Mouse (Mus musculus) forebrain, embryonic 12.5 days (tissue): ENCODE measurements around the gene Myo9a. TPM values are rescaled to one million over a fixed set of nuclear protein-coding genes. Genes with fewer than 3 reads are reported as not detected.
A peak's percentile ranks its signal among the peaks of the same experiment; 100 is the strongest.
"Not testable (repeated sequence)": the region's sequence is repeated elsewhere in the genome, so short reads cannot be mapped to it uniquely, and the experiment has no call there.

Experiments
- ATAC-seq: fragments of 200-750 bp; cut with Nextera tagmentation; 2 replicates; pipeline ENCODE4 v1.8.0; 2017; ENCODE audit warnings: moderate TSS enrichment; ENCODE audit not compliant: low FRiP score
- H3K27ac ChIP-seq: fragments of 300-500 bp; sonication (generic); 2 replicates; pipeline ENCODE4 v1.5.1; 2016; ENCODE audit warnings: mild to moderate bottlenecking
- H3K27me3 ChIP-seq: fragments of 300-500 bp; sonication (generic); 2 replicates; pipeline ENCODE4 v1.6.1; 2016; ENCODE audit warnings: mild to moderate bottlenecking
- H3K36me3 ChIP-seq: fragments of 300-500 bp; sonication (generic); replicated peaks from 2 replicates; pipeline ENCODE4 v1.6.1; 2016; ENCODE audit warnings: mild to moderate bottlenecking
- H3K4me1 ChIP-seq: fragments of 300-500 bp; sonication (generic); 2 replicates; pipeline ENCODE4 v1.6.1; 2016
- H3K4me2 ChIP-seq: fragments of 300-500 bp; sonication (generic); 2 replicates; pipeline ENCODE4 v1.6.1; 2016; ENCODE audit warnings: mild to moderate bottlenecking, moderate library complexity
- H3K4me3 ChIP-seq: fragments of 300-500 bp; sonication (generic); replicated peaks from 2 replicates; pipeline ENCODE4 v1.5.1; 2016; ENCODE audit warnings: mild to moderate bottlenecking
- H3K9ac ChIP-seq: fragments of 300-500 bp; sonication (generic); 2 replicates; pipeline ENCODE4 v1.6.1; 2016; ENCODE audit warnings: mild to moderate bottlenecking
- H3K9me3 ChIP-seq: fragments of 300-500 bp; sonication (generic); 2 replicates; pipeline ENCODE4 v1.6.1; 2016
- WGBS: fragments of 180-500 bp; shearing (Covaris S2); methylation state at CpG from one replicate; pipeline ENCODE4 v1.1.7; 2016; 5-methylcytosine and 5-hydroxymethylcytosine counted together
- polyA plus RNA-seq: library from polyadenylated mRNA; unstranded; fragments of >200 nt; fragmentation: Nextera tagmentation; extraction: Ambion mirVana; gene quantifications from 2 replicates; pipeline ENCODE4 v1.2.1, GENCODE M21; 2016

Gene Myo9a
- polyA plus RNA-seq, 1 experiment from 2014 or later: 22.7 TPM

GRCm38 (mm10) chr9:59955199-59955598, 204.5 kb downstream of the Myo9a start:
- Histone ChIP-seq H3K9ac (no peak overlapping the region), H3K36me3 (no peaks in the 10 kb centered on the region), H3K27me3 (no peaks in the 10 kb centered on the region), H3K4me3 (no peak overlapping the region), H3K4me1 (0 out of 2 replicates have a peak, but pooled peaks cover 4% of the 10 kb centered on the region), H3K9me3 (no peaks in the 10 kb centered on the region), H3K27ac (no peak overlapping the region), H3K4me2 (no peak overlapping the region)
- WGBS: 62% methylated on average over 3 of the region's 3 CpGs
- ATAC-seq: no peak

GRCm38 (mm10) chr9:59955692-59956091, 205.0 kb downstream of the Myo9a start:
- Histone ChIP-seq H3K4me3 (no peak overlapping the region), H3K9me3 (no peaks in the 10 kb centered on the region), H3K27ac (no peak overlapping the region), H3K9ac (no peak overlapping the region), H3K4me1 (0 out of 2 replicates have a peak, but pooled peaks cover 4% of the 10 kb centered on the region), H3K36me3 (no peaks in the 10 kb centered on the region), H3K4me2 (no peak overlapping the region), H3K27me3 (no peaks in the 10 kb centered on the region)
- no peak for ATAC-seq
- WGBS: 87% methylated on average over 6 of the region's 6 CpGs

GRCm38 (mm10) chr9:59956496-59956895, 205.8 kb downstream of the Myo9a start:
- Histone ChIP-seq H3K9me3 (no peaks in the 10 kb centered on the region), H3K36me3 (no peaks in the 10 kb centered on the region), H3K9ac (no peak overlapping the region), H3K4me3 (no peak overlapping the region), H3K4me2 (no peak overlapping the region), H3K4me1 (peaks cover 8% of the 10 kb centered on the region; the same call in 1 of the 2 replicates), H3K27ac (no peak overlapping the region), H3K27me3 (no peaks in the 10 kb centered on the region)
- ATAC-seq: no peak
- 51% methylated on average over 6 of the region's 6 CpGs for WGBS

- H3K27ac ChIP-seq, H3K4me1 ChIP-seq, H3K9ac ChIP-seq, H3K4me2 ChIP-seq, ATAC-seq, H3K36me3 ChIP-seq, H3K9me3 ChIP-seq, H3K4me3 ChIP-seq, H3K27me3 ChIP-seq: not testable (repeated sequence)
- 54% methylated on average over 1 of the region's 1 CpGs for WGBS
These were observed 207.4 kb downstream of the Myo9a start for GRCm38 (mm10) chr9:59958115-59958514.

GRCm38 (mm10) chr9:59959276-59959675, 208.6 kb downstream of the Myo9a start:
- Histone ChIP-seq H3K4me1 (peaks cover 8% of the 10 kb centered on the region; the same call in 1 of the 2 replicates), H3K27ac (no peak overlapping the region), H3K27me3 (no peaks in the 10 kb centered on the region), H3K9ac (no peak overlapping the region), H3K36me3 (no peaks in the 10 kb centered on the region), H3K4me2 (no peak overlapping the region), H3K4me3 (no peak overlapping the region), H3K9me3 (no peaks in the 10 kb centered on the region)
- 4% methylated on average over 8 of the region's 8 CpGs for WGBS
- no peak for ATAC-seq

- Histone ChIP-seq H3K4me1 (peaks cover 8% of the 10 kb centered on the region; the same call in 1 of the 2 replicates), H3K4me2 (no peak within 1 kb of the TSS), H3K36me3 (no peaks in the 10 kb centered on the region), H3K27me3 (no peaks in the 10 kb centered on the region), H3K9me3 (no peaks in the 10 kb centered on the region), H3K4me3 (no peak within 1 kb of the TSS), H3K27ac (no peak within 1 kb of the TSS), H3K9ac (no peak within 1 kb of the TSS)
- WGBS: 90% methylated on average over 10 of the region's 10 CpGs
- no peak for ATAC-seq
These were observed 209.9 kb downstream of the Myo9a start, which contains the start of gene Nr2e3 for GRCm38 (mm10) chr9:59960559-59960958. TSS of gene Nr2e3 (minus strand) at chr9:59960659.

GRCm38 (mm10) chr9:59961201-59961955, 210.7 kb downstream of the Myo9a start:
- no peak for ATAC-seq

GRCm38 (mm10) chr9:59964367-59964766, 213.7 kb downstream of the Myo9a start:
- Histone ChIP-seq H3K4me3 (no peak overlapping the region), H3K4me2 (no peak overlapping the region), H3K36me3 (no peaks in the 10 kb centered on the region), H3K27ac (no peak overlapping the region), H3K4me1 (peaks cover 8% of the 10 kb centered on the region; the same call in 1 of the 2 replicates), H3K9me3 (no peaks in the 10 kb centered on the region), H3K27me3 (0 out of 2 replicates have a peak, but pooled peaks cover 7% of the 10 kb centered on the region), H3K9ac (no peak overlapping the region)
- WGBS: 56% methylated on average over 3 of the region's 3 CpGs
- ATAC-seq: no peak

More at GRCm38 (mm10) chr9:59961201-59961955, 210.7 kb downstream of the Myo9a start:
- Histone ChIP-seq H3K9me3 (no peaks in the 10 kb centered on the region), H3K9ac (no peak overlapping the region), H3K4me2 (no peak overlapping the region), H3K4me1 (peaks cover 8% of the 10 kb centered on the region; the same call in 1 of the 2 replicates), H3K4me3 (no peak overlapping the region), H3K27ac (no peak overlapping the region), H3K36me3 (no peaks in the 10 kb centered on the region), H3K27me3 (no peaks in the 10 kb centered on the region)
- 59% methylated on average over 14 of the region's 14 CpGs for whole genome bisulfite sequencing

- H3K27ac ChIP-seq: no peak overlapping the region
- H3K9me3 ChIP-seq: no peaks in the 10 kb centered on the region
- peaks cover 8% of the 10 kb centered on the region; the same call in 1 of the 2 replicates for H3K4me1 ChIP-seq
- 0 out of 2 replicates have a peak, but pooled peaks cover 7% of the 10 kb centered on the region for H3K27me3 ChIP-seq
- H3K36me3 ChIP-seq: no peaks in the 10 kb centered on the region
- H3K4me3 ChIP-seq: no peak overlapping the region
- H3K9ac ChIP-seq: no peak overlapping the region
- no peak overlapping the region for H3K4me2 ChIP-seq
- WGBS: 84% methylated on average over 10 of the region's 10 CpGs
- no peak for ATAC-seq
These were observed 214.3 kb downstream of the Myo9a start for GRCm38 (mm10) chr9:59965046-59965445.

DNA sequence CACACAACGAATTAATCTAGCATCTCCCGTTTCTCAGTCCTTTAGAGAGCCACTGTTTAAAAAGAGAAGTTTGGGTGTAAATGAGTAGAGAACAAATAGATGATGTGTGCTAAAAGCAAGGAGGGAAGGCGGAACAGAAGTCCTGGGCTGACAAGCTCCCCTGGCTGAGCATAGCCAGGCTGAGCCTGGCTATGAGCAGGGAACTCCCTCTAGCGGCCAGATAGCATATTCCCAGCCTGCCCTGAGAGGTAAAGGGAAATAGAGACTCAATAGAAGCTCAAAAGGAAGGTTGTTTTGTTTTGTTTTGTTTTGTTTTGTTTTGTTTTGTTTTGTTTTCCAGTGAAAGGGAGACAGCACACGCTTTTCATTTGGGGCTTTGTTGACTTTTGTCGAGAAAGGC, 218.7 kb downstream of the Myo9a start:
- Histone ChIP-seq H3K4me3 (no peak overlapping the region), H3K4me2 (no peak overlapping the region), H3K27me3 (0 out of 2 replicates have a peak, but pooled peaks cover 7% of the 10 kb centered on the region), H3K36me3 (no peaks in the 10 kb centered on the region), H3K9ac (no peak overlapping the region), H3K27ac (no peak overlapping the region), H3K4me1 (no peaks in the 10 kb centered on the region), H3K9me3 (no peaks in the 10 kb centered on the region)
- 0 out of 2 replicates have a peak, but pooled peaks have one; percentile 53 for ATAC-seq
- 34% methylated on average over 6 of the region's 6 CpGs for WGBS

GRCm38 (mm10) chr9:59971263-59971662, 220.6 kb downstream of the Myo9a start:
- H3K36me3 ChIP-seq: no peaks in the 10 kb centered on the region
- H3K9me3 ChIP-seq: no peaks in the 10 kb centered on the region
- H3K4me2 ChIP-seq: no peak overlapping the region
- H3K9ac ChIP-seq: no peak overlapping the region
- no peak overlapping the region for H3K27ac ChIP-seq
- no peak overlapping the region for H3K4me3 ChIP-seq
- H3K4me1 ChIP-seq: no peaks in the 10 kb centered on the region
- ATAC-seq: no peak
- 0 out of 2 replicates have a peak, but pooled peaks cover 7% of the 10 kb centered on the region for H3K27me3 ChIP-seq
- WGBS: 78% methylated on average over 4 of the region's 4 CpGs
